Mouse (Mus musculus) layer of hippocampus, adult 18-20 months (tissue): Measurements from ENCODE around the gene Mphosph9. TPM values are rescaled to one million over a fixed set of nuclear protein-coding genes. Genes with fewer than 3 reads are reported as not detected.
"Not testable (repeated sequence)": the region's sequence is repeated elsewhere in the genome, so short reads cannot be mapped to it uniquely, and the experiment has no call there.

Experiments used
- DNase-seq, 2 experiments: peaks; one replicate each; pipeline ENCODE4 v3.0.0; 2022; ENCODE audit warnings: low spot score in 2 of 2
- total RNA-seq, 2 experiments: library from RNA; stranded (reverse); gene quantifications; 2 replicates each; pipeline ENCODE4 v1.2.3; 2021

Mphosph9 gene
- total RNA-seq, 2 experiments from 2014 or later: 16.6 to 18.6 TPM

DNA sequence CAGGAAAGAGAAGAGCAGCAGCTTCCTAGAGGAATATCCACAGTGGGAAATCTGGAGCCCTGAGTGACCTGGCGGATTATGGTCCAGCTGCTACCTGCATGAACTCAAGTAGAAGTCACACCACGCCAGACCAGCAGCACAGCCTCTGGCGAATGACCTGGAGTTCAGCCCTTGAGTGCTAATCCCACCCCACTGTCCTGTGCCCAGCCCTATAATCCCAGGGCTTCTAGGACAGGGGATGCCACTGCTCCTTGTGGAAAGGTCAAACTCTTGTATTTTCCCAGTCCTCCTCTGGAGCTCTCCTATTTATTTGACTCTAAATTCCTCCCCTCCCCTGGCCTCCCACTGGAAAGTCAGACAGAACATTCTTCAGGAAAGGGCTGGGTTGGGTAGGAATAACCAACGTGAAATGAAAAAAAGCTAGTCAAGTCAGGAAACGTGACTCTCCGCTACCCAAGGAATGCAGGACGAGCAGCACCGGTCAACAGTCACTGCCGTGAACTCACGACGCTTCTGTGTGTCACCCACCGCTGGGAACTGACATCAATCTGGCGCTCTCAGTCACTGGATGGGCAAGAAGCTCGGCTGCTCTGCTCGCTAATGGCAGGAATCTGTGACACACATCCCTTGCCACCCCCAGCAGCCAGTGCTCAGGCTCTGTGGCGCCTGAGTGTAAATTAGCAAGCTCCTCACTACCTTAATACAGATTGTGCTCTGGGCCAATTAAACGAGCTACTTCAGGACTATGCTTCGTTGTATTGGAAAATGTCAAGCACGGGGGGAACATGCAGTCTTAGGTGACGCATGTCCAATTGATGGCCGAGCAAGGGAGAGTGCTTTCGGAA, 86.7 kb downstream of the Mphosph9 start:
- DNase-seq: no peak

DNA sequence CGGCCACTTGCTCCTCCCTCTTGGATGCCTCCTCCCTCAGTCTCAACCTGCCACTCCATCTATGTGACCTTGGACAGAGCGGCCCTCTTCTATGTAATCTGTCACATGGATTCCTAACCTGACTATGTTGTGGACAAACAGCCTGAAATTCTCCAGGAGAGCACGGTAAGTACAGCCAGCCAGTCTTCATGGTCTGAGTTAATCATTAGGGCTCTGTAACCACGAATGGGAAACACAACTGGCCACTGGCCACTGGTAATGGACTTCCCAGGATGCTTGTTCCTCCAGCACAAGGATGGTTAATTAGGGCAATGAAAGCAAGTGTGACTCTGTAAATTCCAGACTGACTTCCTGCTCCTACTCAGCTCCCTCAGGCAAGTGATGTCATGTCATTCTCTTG, 91.6 kb downstream of the Mphosph9 start:
- no peak for DNase-seq

DNA sequence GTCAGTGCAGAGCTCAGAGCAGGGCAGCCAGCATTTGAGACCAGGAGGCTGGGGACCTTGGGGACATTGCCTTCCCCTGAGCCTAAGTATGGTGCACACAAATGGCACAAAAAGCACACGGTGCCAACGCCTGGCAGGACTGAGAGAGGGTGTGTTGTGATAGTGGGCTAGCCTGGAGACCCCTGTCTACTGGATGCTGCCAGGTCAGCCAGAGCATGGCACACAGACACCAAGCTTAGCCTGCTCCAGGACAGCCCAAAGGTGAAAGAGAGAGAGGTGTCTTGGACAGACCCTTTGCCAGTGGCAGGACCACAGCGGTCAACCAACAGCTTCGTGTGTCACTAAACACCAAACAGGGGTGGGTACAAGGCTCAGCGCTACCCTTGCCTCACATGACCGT, 93.0 kb downstream of the Mphosph9 start:
- no peak for DNase-seq

DNA sequence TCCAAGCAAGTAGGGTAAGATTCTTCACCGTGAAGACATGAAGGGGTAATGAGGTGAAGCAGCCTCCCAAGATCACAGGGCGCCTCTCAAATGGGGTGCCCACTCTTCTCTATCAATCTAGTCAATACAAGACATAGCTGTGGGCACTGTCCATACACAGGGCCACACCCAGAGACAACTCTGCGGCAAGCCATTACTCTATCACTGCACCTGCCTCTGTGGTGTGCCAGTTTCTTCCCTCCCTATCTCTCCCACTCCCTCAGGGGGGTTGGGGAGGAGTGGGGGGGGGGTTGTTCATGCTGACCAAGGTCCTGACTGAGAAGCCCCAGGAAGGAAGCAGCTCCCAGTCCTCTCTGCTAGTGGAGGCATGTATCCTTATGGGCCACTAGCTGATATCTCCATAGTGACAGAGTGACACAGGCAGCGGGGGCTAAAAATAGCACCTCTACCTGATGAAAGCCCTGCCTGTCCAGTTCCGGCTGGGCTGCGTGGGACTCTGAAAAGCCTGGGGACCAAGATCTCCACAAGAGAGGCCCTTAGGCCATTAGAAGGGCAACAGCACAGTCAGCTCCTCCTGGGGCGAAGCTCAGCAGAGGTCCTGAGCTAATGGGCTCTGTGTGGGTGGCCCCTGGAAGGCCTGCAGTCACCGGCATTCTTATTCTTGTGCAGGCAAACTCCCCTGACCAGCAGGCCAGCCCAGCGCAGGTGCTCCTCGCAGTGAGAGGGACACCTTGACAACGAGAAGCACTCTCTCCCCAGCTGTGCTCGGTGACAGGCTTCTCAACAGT, 93.7 kb downstream of the Mphosph9 start:
- DNase-seq: no peak

DNA sequence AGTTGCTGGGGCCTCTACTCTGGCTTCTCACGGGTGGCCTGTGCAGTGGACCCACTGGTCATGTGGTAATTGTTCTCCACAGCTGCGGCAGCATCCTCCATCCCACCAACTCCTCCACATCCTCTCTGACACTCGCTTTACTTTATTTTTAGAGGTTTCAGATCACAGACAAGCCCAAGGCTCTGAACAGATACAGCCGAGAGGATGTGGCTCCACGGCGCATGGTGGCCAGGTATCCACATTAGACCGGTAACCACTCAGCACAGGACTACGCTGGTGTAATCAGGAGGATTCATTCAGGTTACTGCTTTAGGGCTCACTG, 94.7 kb downstream of the Mphosph9 start:
- DNase-seq: no peak

DNA sequence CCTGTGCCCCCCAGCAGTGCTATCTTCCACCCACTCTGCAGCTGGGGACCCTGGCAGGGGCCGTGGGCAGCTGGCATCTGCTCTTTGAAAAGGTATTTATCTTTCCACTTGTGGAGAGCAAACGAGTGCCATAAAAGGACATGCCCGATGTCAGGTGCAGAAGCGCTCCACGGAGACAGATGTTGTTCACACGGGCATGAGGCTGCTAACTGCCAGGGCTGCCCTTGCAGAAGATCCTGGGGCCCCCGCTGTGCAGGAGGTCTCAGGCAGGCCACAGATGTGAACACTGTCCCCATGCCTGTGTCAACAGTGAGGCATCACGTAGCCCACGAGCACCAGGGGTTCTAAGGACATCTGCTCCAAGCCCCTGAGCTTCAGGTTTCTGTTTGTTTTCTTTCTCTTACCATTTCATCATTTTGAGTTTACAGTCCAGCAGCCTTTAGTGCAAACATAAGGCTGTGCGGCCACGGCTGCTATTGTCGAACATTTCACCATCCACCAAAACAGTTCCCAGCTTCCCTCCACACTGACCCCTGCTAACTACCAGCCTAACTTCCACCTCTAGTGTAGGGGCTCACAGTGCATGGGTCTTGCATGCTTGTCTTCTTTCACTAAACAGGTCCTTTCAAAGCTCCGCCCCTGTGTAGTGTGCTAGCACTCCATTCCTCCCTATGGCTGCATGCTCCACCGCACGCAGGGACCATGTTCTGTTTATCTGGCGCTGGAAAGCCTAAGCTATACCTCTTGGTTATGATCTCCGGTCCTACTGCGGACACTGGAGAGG, 95.2 kb downstream of the Mphosph9 start:
- no peak for DNase-seq

DNA sequence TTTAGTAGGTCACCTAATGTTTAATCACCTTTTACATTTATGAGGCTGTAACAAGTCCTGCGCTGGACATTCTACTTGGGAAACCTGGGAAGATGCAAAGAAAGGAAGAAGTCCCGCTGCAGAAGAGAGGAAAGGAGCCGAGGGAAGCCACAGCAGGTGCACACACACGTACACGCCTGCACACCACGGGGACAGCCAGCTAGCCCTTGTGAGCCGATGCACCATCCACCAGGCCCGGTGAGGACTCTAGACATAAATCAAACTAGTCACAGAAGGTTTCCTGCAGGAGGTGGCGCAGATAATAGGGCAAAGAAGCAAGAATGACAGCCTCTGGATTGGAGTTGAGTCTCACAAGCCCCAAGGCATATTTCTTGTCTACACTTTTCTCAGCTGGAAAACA, 97.3 kb downstream of the Mphosph9 start:
- DNase-seq: no peak

DNA sequence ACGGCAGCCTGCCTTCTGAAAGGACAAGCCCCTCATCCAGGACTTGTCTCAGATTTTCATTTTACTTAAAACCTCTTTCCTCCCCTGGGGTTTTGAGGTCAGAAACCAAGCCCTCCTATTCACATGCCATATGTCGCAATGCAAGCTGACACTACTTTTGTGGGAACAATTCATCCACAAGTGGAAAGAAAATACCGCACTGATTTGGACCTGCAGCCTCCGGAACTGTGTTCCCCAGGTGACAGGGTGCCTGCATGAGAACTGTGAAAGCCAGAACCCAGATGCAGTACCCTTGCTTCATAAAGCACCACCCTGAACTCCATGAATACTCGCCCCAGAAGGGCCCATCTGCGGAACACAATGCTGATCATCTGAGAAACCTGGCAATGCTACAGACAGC, 100.6 kb downstream of the Mphosph9 start:
- peak in 1 of 2 experiments; percentile 46 for DNase-seq

DNA sequence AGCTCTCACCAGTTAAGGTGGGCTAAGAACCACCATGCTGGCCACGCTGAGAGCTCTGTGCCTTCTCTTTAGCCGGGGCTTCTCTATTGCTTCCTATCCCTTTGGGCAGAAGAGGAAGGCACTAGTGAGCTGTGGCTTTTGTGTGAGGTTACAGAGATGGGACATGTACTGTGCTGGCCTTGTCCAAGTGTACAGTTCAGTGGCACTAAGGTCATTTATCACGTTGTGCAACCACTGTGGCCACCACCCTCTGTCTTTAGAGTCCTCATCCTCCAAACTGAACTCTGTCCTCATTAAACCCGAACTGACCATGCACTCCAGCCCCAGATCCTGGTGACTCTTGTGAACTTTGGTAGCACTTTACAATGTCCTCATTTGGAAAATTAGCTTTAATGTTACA, 101.3 kb downstream of the Mphosph9 start:
- DNase-seq: no peak

DNA sequence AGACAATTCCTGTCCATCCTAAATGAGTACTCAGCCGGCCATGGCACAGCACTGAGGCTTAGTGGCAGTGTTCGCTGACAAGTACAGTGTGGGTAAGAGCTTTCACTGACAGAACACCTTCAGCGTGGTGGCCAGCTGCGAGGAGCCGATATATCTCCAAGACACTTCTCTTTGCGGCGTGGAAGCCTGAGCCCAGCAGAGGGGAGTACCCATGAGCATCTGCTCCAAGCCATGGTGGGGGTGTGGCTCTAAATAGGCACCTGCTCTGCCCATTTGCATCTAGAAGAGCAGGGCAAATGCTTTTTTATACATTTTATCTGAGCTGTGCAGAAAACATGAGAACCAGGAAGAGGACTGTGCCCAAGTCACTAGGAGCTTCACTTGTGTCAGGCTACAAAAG, 101.9 kb downstream of the Mphosph9 start:
- DNase-seq: no peak

DNA sequence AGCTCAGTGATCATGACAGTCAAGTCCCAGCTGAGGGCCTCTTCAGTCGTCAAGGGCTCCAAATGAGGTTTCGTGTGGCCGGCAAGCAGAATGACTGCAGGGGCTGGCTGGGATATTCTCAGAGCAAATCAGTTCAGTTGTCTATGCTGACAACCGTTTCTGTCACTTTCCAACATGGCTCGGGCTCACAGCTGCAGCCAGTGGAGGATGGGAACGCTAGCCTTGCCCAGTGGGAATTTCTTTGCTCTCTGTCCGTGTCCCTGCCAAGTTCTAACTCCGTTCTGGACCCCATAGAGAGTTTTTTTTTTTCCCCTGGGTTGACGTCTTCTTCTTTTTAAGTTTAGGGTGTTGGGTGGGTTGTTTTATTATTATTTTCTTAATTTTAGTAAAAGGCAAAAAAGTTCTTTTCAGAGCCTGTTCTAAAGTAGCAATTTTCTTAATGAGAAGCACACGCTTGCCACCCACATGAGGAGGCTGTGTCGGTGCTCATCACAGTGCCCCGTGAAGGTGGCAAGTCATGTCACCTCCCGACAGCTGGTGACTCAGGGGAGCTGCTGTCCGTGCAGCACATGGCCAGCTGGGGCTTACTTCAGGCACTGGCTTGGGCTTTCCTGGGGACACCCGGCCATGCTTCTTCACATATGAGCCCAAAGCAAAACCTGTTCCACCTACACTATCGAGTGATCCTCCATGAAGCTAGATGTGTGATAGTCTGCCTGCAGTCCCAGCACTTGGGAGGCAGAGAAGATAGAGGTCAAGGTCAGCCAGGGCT, 103.3 kb downstream of the Mphosph9 start:
- DNase-seq: no peak

DNA sequence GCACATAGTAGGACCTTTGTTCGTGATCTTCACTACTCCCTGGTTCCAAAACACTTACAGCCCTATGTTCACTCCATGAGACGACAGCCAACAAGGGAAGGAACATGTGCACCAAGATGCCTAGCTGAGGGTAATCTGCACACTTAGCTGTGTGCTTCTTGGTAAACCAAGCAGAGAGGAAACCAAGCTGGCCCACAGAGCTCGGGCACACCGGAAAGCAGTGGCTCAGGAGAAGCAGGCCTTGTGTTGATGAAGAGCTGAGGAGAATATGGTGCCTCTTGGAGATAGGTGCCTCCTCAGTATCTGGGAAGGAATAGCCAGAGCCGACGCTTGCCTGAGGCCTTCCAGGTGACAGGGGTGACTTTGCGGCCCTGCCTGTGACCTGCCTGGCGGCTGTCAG, 104.2 kb downstream of the Mphosph9 start:
- DNase-seq: no peak

DNA sequence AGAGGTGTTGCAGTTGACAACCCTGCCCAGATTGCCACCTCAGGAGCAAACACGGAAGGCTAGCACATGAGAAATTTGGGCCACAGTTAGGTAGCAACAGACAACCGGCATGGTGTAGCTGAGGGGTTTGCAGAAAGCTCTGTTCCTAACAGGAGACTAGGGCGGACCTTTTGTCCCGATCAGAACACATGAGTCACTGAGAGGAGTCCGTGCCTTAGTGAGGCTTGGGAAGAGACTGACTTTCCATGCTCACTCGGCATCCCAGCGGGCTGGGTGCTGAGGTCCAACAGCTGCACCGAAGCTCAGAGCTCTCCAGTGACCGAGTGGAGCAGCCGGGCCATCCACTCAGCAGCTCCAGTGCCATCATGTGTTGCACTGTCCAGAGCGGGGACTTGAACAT, 105.1 kb downstream of the Mphosph9 start:
- no peak for DNase-seq

DNA sequence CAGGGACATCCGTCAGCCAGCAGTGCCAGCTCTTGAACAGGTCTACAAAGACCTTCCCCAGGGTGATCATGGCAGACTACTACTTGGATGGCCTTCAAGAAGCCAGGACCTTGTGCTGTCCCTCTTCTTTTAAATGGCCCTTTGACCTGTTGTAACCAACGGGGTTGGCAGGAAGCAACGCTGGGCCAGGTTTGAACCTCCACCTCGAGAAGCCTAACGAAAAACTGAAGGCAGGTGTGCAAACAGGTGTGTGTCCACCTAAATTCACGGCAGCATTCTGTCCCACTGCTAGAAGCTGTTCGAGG, 106.1 kb downstream of the Mphosph9 start:
- DNase-seq: no peak

DNA sequence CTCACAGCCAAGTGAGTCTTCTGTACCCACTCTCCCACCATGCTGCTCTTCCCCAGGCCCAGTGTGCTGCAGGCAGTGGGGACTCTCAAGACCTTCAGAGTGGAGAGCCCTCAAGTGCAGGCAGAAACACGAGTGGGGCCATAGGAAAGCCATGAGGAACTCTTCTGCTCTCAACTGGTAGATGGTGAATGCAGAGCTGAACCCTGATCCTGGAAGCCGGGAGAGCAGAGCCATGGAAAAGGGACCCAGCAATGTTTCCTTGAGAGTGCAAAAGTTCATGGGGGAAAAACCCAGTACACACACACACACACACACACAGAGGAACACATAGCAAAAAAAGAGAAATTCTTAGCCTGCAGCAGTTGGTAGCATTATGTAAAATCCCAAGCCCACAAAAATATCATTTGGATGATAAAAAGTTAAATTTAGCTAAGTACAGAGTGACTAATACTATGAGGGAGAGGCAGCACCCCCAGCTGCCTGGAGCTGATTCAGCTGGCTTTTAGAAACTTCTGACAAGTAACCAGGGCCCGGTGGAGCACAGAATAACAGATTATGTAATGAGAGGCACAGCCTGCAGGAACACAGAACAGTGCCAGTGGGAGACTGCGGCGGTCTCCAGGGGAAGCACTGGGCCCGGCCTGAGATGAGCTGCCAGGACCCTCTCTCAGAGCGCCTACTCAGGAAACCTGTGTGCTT, 106.6 kb downstream of the Mphosph9 start:
- peak; percentile 91 to 96 for DNase-seq

DNA sequence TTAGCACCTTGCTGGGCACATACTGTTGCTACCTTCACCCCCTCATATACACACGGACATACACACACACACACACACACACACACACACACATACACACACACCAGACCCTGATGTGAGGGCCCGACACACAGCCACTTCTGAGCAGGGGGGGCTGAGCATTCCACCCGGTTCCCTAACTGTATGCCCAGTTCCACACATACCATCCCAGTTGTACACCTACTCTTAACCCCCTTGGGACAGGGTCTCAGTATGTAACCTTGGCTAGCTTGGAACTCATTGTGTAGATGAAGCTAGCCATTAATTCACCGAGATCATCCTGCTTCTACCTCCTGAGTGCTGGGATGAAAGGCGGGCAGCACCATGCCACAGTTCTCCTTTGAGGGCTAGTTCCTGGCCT, 107.2 kb downstream of the Mphosph9 start:
- no peak for DNase-seq

DNA sequence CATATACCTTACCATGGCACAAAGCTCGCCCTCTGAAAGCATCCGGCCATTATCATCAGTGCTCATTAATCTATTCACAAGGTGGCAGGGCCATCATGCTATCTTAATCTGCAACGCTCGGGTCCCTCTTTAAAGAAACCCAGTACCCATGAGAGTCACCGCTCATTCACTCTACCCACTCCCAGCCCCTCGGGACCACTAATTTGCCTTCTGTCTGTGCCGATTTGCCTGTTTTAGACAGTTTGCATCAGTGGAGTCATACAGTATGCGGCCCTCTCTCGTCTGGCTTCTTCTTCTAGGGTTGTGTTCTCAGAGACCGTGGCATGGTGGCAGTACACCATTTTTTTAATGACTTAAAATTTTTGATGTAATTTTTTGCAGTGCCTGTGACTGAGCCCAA, 108.3 kb downstream of the Mphosph9 start:
- DNase-seq: no peak

DNA sequence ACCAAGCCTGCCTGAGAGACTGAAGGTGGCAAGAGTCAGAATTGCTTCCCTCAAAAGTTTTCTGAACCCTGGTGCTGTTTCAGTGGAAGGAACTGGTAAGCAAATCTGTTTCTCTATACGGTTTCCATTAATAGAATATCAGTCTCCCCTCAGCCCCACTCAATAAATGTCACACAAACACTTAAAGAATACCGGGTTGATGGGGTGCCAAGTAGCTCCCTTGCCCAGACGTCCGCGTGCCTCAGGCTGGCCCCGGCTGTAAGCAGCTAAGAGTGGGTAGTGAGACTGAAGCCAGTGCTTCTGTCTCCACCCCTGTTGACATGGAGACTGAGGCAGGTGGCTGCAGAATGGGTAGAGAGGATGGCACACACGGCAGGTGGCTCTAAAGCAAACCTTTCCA, 108.8 kb downstream of the Mphosph9 start:
- no peak for DNase-seq

DNA sequence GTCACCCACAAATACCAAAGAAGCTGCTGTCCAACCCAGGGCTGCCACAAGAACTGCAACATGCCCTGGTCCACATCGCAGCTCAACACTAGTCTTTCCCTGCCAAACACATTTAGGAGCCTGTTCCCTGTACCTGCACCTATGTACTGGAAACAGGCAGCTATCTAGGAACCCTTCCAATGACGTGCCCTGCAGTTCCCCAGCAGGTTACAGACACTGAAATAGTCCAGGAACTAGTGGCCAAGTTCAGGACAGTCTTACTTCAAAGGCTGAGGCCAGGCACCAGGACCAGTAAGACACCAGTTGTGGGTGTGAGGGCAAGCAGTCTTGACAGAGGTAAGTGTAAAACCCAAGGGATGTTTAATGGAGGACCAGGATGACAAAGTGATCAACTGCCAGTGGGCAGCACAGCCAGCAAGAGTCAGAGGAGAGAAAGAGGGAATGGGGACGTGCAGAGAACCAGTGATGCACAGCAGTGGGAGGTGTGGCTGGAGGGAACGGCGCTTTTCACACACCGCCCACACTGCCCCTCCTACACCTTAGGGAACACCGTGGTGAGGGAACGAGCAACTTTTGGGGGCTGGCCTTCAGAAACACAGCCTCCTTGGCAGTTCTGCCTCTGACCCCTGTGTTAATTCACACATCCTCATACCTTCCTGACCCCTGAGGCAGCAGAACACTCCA, 110.1 kb downstream of the Mphosph9 start:
- DNase-seq: peak; percentile 54 to 77

DNA sequence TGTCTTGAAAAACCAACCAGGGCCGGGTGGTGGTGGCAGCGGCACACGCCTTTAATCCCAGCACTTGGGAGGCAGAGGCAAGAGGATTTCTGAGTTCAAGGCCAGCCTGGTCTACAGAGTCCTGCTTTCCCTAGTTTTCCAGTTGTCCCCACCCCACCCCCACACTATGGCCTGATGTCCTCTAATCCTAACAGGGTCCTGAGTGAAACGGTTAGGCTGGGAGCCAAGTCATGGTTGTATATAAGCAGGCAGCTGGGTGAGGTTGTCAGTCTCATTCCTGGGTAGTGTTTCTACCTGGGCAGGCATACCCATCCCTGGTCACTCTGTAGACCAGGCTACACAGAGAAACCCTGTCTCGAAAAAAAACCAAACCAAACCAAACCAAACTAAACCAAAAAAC, 110.7 kb downstream of the Mphosph9 start:
- not testable (repeated sequence) for DNase-seq
